Mouse (Mus musculus) liver, postnatal 0 days (tissue): ENCODE data around the gene Plppr5. TPM values are rescaled to one million over a fixed set of nuclear protein-coding genes. Genes with fewer than 3 reads are reported as not detected.

Source experiments
- ATAC-seq: fragments of 200-750 bp; cut with Nextera tagmentation; 2 replicates; pipeline ENCODE4 v1.8.0; 2017; ENCODE audit warnings: mild to moderate bottlenecking, moderate library complexity
- DNase-seq: peaks from one replicate; pipeline ENCODE4 v3.0.0-alpha.2; 2016
- H3K27ac ChIP-seq: fragments of 300-500 bp; sonication (generic); 2 replicates; pipeline ENCODE4 v1.5.1; 2014; ENCODE audit warnings: antibody characterized with exemption, moderate library complexity, mild to moderate bottlenecking, low read depth
- H3K27me3 ChIP-seq: fragments of 300-500 bp; sonication (generic); 2 replicates; pipeline ENCODE4 v1.6.1; 2014; ENCODE audit warnings: low read length, control low read depth, mixed read lengths; ENCODE audit not compliant: insufficient read depth
- H3K36me3 ChIP-seq: fragments of 300-500 bp; sonication (generic); replicated peaks from 2 replicates; pipeline ENCODE4 v1.6.1; 2014; ENCODE audit warnings: mild to moderate bottlenecking, control low read depth, low read length, moderate library complexity, mixed read lengths; ENCODE audit not compliant: insufficient read depth
- H3K4me1 ChIP-seq: fragments of 300-500 bp; sonication (generic); 2 replicates; pipeline ENCODE4 v1.6.1; 2014; ENCODE audit warnings: antibody characterized with exemption, mild to moderate bottlenecking, control low read depth; ENCODE audit not compliant: insufficient read depth
- H3K4me2 ChIP-seq: fragments of 300-500 bp; sonication (generic); 2 replicates; pipeline ENCODE4 v1.6.1; 2014; ENCODE audit warnings: low read depth, mild to moderate bottlenecking, low read length, moderate library complexity, mixed read lengths
- H3K4me3 ChIP-seq: fragments of 300-500 bp; sonication (generic); 2 replicates; pipeline ENCODE4 v1.5.1; 2014; ENCODE audit warnings: low read depth, low read length
- H3K9ac ChIP-seq: fragments of 300-500 bp; sonication (generic); replicated peaks from 2 replicates; pipeline ENCODE4 v1.6.1; 2014; ENCODE audit warnings: mild to moderate bottlenecking, moderate library complexity
- H3K9me3 ChIP-seq: fragments of 300-500 bp; sonication (generic); 2 replicates; pipeline ENCODE4 v1.6.1; 2016; ENCODE audit warnings: mild to moderate bottlenecking, control low read depth, low read length, mixed read lengths
- CTCF ChIP-seq: sonication (generic); IDR thresholded peaks from 2 replicates; pipeline ENCODE4 v1.5.1; 2016; ENCODE audit warnings: antibody characterized with exemption, low read depth
- EP300 ChIP-seq: IDR thresholded peaks from 2 replicates; pipeline ENCODE4 v1.6.1; 2016; ENCODE audit warnings: antibody characterized with exemption, low read depth, mild to moderate bottlenecking
- WGBS: fragments of 180-500 bp; shearing (Covaris S2); extraction: QIAGEN DNeasy Blood & Tissue Kit; methylation state at CpG from one replicate; pipeline ENCODE4 v1.1.7; 2014; ENCODE audit not compliant: insufficient replicate concordance; 5-methylcytosine and 5-hydroxymethylcytosine counted together
- polyA plus RNA-seq: library from polyadenylated mRNA; unstranded; fragments of >200 nt; fragmentation: Nextera tagmentation; extraction: Ambion mirVana; gene quantifications from 2 replicates; pipeline ENCODE4 v1.2.1, GENCODE M21; 2015

Gene Plppr5
- polyA plus RNA-seq, 1 experiment from 2014 or later = not detected

GRCm38 (mm10) chr3:117723390-117723789 is 148.8 kb downstream of the Plppr5 start:
- no peak overlapping the region for H3K4me3 ChIP-seq
- ATAC-seq = no peak

GRCm38 (mm10) chr3:117724521-117724920 is 149.9 kb downstream of the Plppr5 start:
- no peaks in the 10 kb centered on the region for H3K9me3 ChIP-seq
- no peak overlapping the region for H3K4me3 ChIP-seq
- H3K9ac ChIP-seq = no peak overlapping the region
- no peak overlapping the region for H3K27ac ChIP-seq
- no peaks in the 10 kb centered on the region for H3K4me1 ChIP-seq
- ATAC-seq (no peak), DNase-seq (no peak)
- H3K4me2 ChIP-seq = no peak overlapping the region
- no peaks in the 10 kb centered on the region for H3K27me3 ChIP-seq
- no peak for TF ChIP-seq EP300
- TF ChIP-seq CTCF = no peak
- H3K36me3 ChIP-seq = no peaks in the 10 kb centered on the region
- 71% methylated on average over 5 of the region's 5 CpGs for WGBS

More at GRCm38 (mm10) chr3:117723390-117723789, 148.8 kb downstream of the Plppr5 start:
- no peak overlapping the region for H3K9ac ChIP-seq
- no peaks in the 10 kb centered on the region for H3K4me1 ChIP-seq
- no peak for DNase-seq
- no peaks in the 10 kb centered on the region for H3K27me3 ChIP-seq
- no peaks in the 10 kb centered on the region for H3K36me3 ChIP-seq
- H3K9me3 ChIP-seq = no peaks in the 10 kb centered on the region
- no peak for TF ChIP-seq EP300
- no peak for TF ChIP-seq CTCF
- no peak overlapping the region for H3K4me2 ChIP-seq
- H3K27ac ChIP-seq = no peak overlapping the region

- ATAC-seq (no peak), DNase-seq (no peak)
- Histone ChIP-seq H3K36me3 (no peaks in the 10 kb centered on the region), H3K4me2 (no peak overlapping the region), H3K4me1 (no peaks in the 10 kb centered on the region), H3K9me3 (no peaks in the 10 kb centered on the region), H3K27ac (no peak overlapping the region), H3K9ac (no peak overlapping the region), H3K4me3 (no peak overlapping the region), H3K27me3 (no peaks in the 10 kb centered on the region)
- no peak for TF ChIP-seq CTCF
- TF ChIP-seq EP300 = no peak
- WGBS = 79% methylated on average over 1 of the region's 1 CpGs
Measured at GRCm38 (mm10) chr3:117725501-117725900, 150.9 kb downstream of the Plppr5 start.

DNA sequence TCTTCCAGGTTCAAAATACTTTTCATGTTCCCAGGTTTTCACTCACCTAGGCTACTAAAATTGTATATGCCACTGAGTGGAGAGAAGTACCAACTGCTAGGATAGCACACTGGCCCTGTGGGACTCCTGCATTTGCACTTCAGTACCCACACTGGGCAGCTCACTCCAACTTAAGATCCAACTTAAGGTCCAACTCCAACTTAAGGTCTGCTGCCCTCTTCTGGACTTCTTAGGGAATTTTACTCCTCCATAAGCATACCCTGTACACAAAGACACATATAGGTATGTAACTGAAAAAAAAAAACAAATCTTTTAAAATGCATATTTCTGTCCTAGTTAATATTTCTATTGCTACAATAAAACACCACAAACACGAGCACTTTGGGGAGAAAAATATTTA is 153.5 kb downstream of the Plppr5 start:
- H3K36me3 ChIP-seq = no peaks in the 10 kb centered on the region
- H3K27me3 ChIP-seq = no peaks in the 10 kb centered on the region
- no peak overlapping the region for H3K27ac ChIP-seq
- no peak overlapping the region for H3K9ac ChIP-seq
- ATAC-seq (no peak), DNase-seq (no peak)
- 23% methylated on average over 1 of the region's 1 CpGs for WGBS
- H3K4me1 ChIP-seq = no peaks in the 10 kb centered on the region
- no peak overlapping the region for H3K4me3 ChIP-seq
- no peak for TF ChIP-seq CTCF
- TF ChIP-seq EP300 = no peak
- H3K4me2 ChIP-seq = no peak overlapping the region
- H3K9me3 ChIP-seq = no peaks in the 10 kb centered on the region

- ATAC-seq (no peak), DNase-seq (no peak)
- Histone ChIP-seq H3K36me3 (no peaks in the 10 kb centered on the region), H3K27me3 (no peaks in the 10 kb centered on the region), H3K4me2 (no peak overlapping the region), H3K4me1 (no peaks in the 10 kb centered on the region), H3K27ac (no peak overlapping the region), H3K9me3 (no peaks in the 10 kb centered on the region), H3K9ac (no peak overlapping the region), H3K4me3 (no peak overlapping the region)
- WGBS = 74% methylated on average over 9 of the region's 9 CpGs
- TF ChIP-seq EP300 (no peak), CTCF (no peak)
Measured at GRCm38 (mm10) chr3:117729121-117730072, 154.8 kb downstream of the Plppr5 start.

- Histone ChIP-seq H3K9me3 (no peaks in the 10 kb centered on the region), H3K4me1 (no peaks in the 10 kb centered on the region), H3K4me3 (no peak overlapping the region), H3K4me2 (no peak overlapping the region), H3K36me3 (no peaks in the 10 kb centered on the region), H3K27ac (no peak overlapping the region), H3K27me3 (no peaks in the 10 kb centered on the region), H3K9ac (no peak overlapping the region)
- 67% methylated on average over 3 of the region's 3 CpGs for WGBS
- DNase-seq = no peak
- TF ChIP-seq CTCF (no peak), EP300 (no peak)
- ATAC-seq = no peak
Measured at GRCm38 (mm10) chr3:117731545-117731944, 156.9 kb downstream of the Plppr5 start.
